Mouse (Mus musculus) embryonic facial prominence, embryonic 15.5 days (tissue): Measurements from ENCODE around the gene Klf13. TPM values are rescaled to one million over a fixed set of nuclear protein-coding genes. Genes with fewer than 3 reads are reported as not detected.

Source experiments
- ATAC-seq: fragments of 200-750 bp; cut with Nextera tagmentation; 2 replicates; pipeline ENCODE4 v1.8.0; 2017; ENCODE audit warnings: low read depth, moderate TSS enrichment; ENCODE audit not compliant: insufficient number of reproducible peaks, low FRiP score, low TSS enrichment
- H3K27ac ChIP-seq: fragments of 300-500 bp; sonication (generic); replicated peaks from 2 replicates; pipeline ENCODE4 v1.5.1; 2015; ENCODE audit warnings: mild to moderate bottlenecking, inconsistent platforms
- H3K27me3 ChIP-seq: fragments of 300-500 bp; sonication (generic); 2 replicates; pipeline ENCODE4 v1.6.1; 2015; ENCODE audit warnings: inconsistent platforms
- H3K36me3 ChIP-seq: fragments of 300-500 bp; sonication (generic); 2 replicates; pipeline ENCODE4 v1.6.1; 2015; ENCODE audit warnings: mild to moderate bottlenecking, inconsistent platforms
- H3K4me1 ChIP-seq: fragments of 300-500 bp; sonication (generic); 2 replicates; pipeline ENCODE4 v1.6.1; 2015; ENCODE audit warnings: inconsistent platforms
- H3K4me2 ChIP-seq: fragments of 300-500 bp; sonication (generic); replicated peaks from 2 replicates; pipeline ENCODE4 v1.6.1; 2015; ENCODE audit warnings: mild to moderate bottlenecking, inconsistent platforms
- H3K4me3 ChIP-seq: fragments of 300-500 bp; sonication (generic); replicated peaks from 2 replicates; pipeline ENCODE4 v1.5.1; 2015; ENCODE audit warnings: mild to moderate bottlenecking, inconsistent platforms
- H3K9ac ChIP-seq: fragments of 300-500 bp; sonication (generic); 2 replicates; pipeline ENCODE4 v1.6.1; 2015; ENCODE audit warnings: inconsistent platforms
- H3K9me3 ChIP-seq: fragments of 300-500 bp; sonication (generic); replicated peaks from 2 replicates; pipeline ENCODE4 v1.6.1; 2016; ENCODE audit warnings: inconsistent platforms
- WGBS: fragments of 180-500 bp; shearing (Covaris S2); methylation state at CpG from one replicate; pipeline ENCODE4 v1.1.7; 2015; 5-methylcytosine and 5-hydroxymethylcytosine counted together
- polyA plus RNA-seq: library from polyadenylated mRNA; unstranded; fragments of >200 nt; fragmentation: Nextera tagmentation; extraction: Ambion mirVana; gene quantifications from 2 replicates; pipeline ENCODE4 v1.2.1, GENCODE M21; 2015

The Klf13 gene
- 39.2 and 39.9 TPM in 2 replicates for polyA plus RNA-seq

- WGBS: under 1% methylated on average over 50 of the region's 50 CpGs
- peaks cover 32% of the 10 kb centered on the region for H3K4me1 ChIP-seq
- H3K27me3 ChIP-seq: no peaks in the 10 kb centered on the region
- peak within 1 kb of the TSS; percentile 99 for H3K27ac ChIP-seq
- ATAC-seq: peak; percentile 93
- H3K9me3 ChIP-seq: no peaks in the 10 kb centered on the region
- peak within 1 kb of the TSS; percentile 90 for H3K9ac ChIP-seq
- H3K36me3 ChIP-seq: no peaks in the 10 kb centered on the region
- H3K4me3 ChIP-seq: peak within 1 kb of the TSS; percentile 83
- peak within 1 kb of the TSS; percentile 91 for H3K4me2 ChIP-seq
These were observed at the start of gene Klf13 for GRCm38 (mm10) chr7:63938914-63939396. Gene Klf13 (minus strand): TSS chr7:63938915.

GRCm38 (mm10) chr7:63988391-63988790 is 49.7 kb upstream of the Klf13 start:
- no peaks in the 10 kb centered on the region for H3K27me3 ChIP-seq
- peaks cover 17% of the 10 kb centered on the region for H3K4me1 ChIP-seq
- no peak overlapping the region for H3K27ac ChIP-seq
- no peak overlapping the region for H3K4me3 ChIP-seq
- no peak for ATAC-seq
- H3K36me3 ChIP-seq: no peaks in the 10 kb centered on the region
- H3K9ac ChIP-seq: no peak overlapping the region
- 91% methylated on average over 2 of the region's 2 CpGs for WGBS
- no peaks in the 10 kb centered on the region for H3K9me3 ChIP-seq
- no peak overlapping the region for H3K4me2 ChIP-seq

- no peaks in the 10 kb centered on the region for H3K9me3 ChIP-seq
- no peaks in the 10 kb centered on the region for H3K27me3 ChIP-seq
- no peak overlapping the region for H3K4me3 ChIP-seq
- peak overlapping the region; percentile 65 for H3K27ac ChIP-seq
- H3K9ac ChIP-seq: no peak overlapping the region
- peak; percentile 82 for ATAC-seq
- H3K36me3 ChIP-seq: no peaks in the 10 kb centered on the region
- 16% methylated on average over 12 of the region's 12 CpGs for WGBS
- peaks cover 17% of the 10 kb centered on the region for H3K4me1 ChIP-seq
- peak overlapping the region; percentile 2; the same call in 1 of the 2 replicates for H3K4me2 ChIP-seq
These were observed 47.9 kb upstream of the Klf13 start for GRCm38 (mm10) chr7:63986407-63987182.

- peaks cover 17% of the 10 kb centered on the region for H3K4me1 ChIP-seq
- peak overlapping the region; percentile 65; the same call in 1 of the 2 replicates for H3K27ac ChIP-seq
- H3K4me2 ChIP-seq: no peak overlapping the region
- H3K9ac ChIP-seq: no peak overlapping the region
- no peak overlapping the region for H3K4me3 ChIP-seq
- no peaks in the 10 kb centered on the region for H3K27me3 ChIP-seq
- 63% methylated on average over 9 of the region's 9 CpGs for WGBS
- H3K36me3 ChIP-seq: no peaks in the 10 kb centered on the region
- no peaks in the 10 kb centered on the region for H3K9me3 ChIP-seq
- no peak for ATAC-seq
These were observed 47.1 kb upstream of the Klf13 start for GRCm38 (mm10) chr7:63985696-63986406.

GRCm38 (mm10) chr7:63985266-63985665 is 46.6 kb upstream of the Klf13 start:
- Histone ChIP-seq H3K4me2 (no peak overlapping the region), H3K4me3 (no peak overlapping the region), H3K9me3 (no peaks in the 10 kb centered on the region), H3K9ac (no peak overlapping the region), H3K36me3 (no peaks in the 10 kb centered on the region), H3K27ac (no peak overlapping the region), H3K27me3 (no peaks in the 10 kb centered on the region), H3K4me1 (peaks cover 17% of the 10 kb centered on the region)
- 78% methylated on average over 7 of the region's 7 CpGs for WGBS
- ATAC-seq: no peak

GRCm38 (mm10) chr7:63984329-63984728 is 45.6 kb upstream of the Klf13 start:
- Histone ChIP-seq H3K9me3 (no peaks in the 10 kb centered on the region), H3K4me3 (no peak overlapping the region), H3K9ac (no peak overlapping the region), H3K27me3 (no peaks in the 10 kb centered on the region), H3K27ac (no peak overlapping the region), H3K4me2 (no peak overlapping the region), H3K36me3 (no peaks in the 10 kb centered on the region), H3K4me1 (peaks cover 17% of the 10 kb centered on the region)
- ATAC-seq: no peak
- WGBS: 84% methylated on average over 2 of the region's 2 CpGs

- Histone ChIP-seq H3K4me3 (no peak overlapping the region), H3K27ac (no peak overlapping the region), H3K36me3 (no peaks in the 10 kb centered on the region), H3K9ac (no peak overlapping the region), H3K9me3 (no peaks in the 10 kb centered on the region), H3K4me1 (no peaks in the 10 kb centered on the region), H3K27me3 (no peaks in the 10 kb centered on the region), H3K4me2 (no peak overlapping the region)
- 82% methylated on average over 4 of the region's 4 CpGs for WGBS
- no peak for ATAC-seq
These were observed 38.9 kb upstream of the Klf13 start for GRCm38 (mm10) chr7:63977631-63978030.

- Histone ChIP-seq H3K9me3 (no peaks in the 10 kb centered on the region), H3K4me1 (no peaks in the 10 kb centered on the region), H3K27me3 (no peaks in the 10 kb centered on the region), H3K27ac (no peak overlapping the region), H3K4me2 (no peak overlapping the region), H3K4me3 (no peak overlapping the region), H3K36me3 (no peaks in the 10 kb centered on the region), H3K9ac (no peak overlapping the region)
- WGBS: 62% methylated on average over 4 of the region's 4 CpGs
- no peak for ATAC-seq
These were observed 32.3 kb upstream of the Klf13 start for GRCm38 (mm10) chr7:63970986-63971385.

GRCm38 (mm10) chr7:63969941-63970340 is 31.2 kb upstream of the Klf13 start:
- Histone ChIP-seq H3K4me2 (no peak overlapping the region), H3K4me3 (no peak overlapping the region), H3K4me1 (peaks cover 9% of the 10 kb centered on the region), H3K27me3 (no peaks in the 10 kb centered on the region), H3K27ac (no peak overlapping the region), H3K36me3 (no peaks in the 10 kb centered on the region), H3K9ac (no peak overlapping the region), H3K9me3 (no peaks in the 10 kb centered on the region)
- WGBS: 33% methylated on average over 3 of the region's 3 CpGs
- ATAC-seq: no peak

GRCm38 (mm10) chr7:63965635-63966418 is 27.1 kb upstream of the Klf13 start:
- Histone ChIP-seq H3K27me3 (no peaks in the 10 kb centered on the region), H3K27ac (peak overlapping the region; percentile 73), H3K9me3 (no peaks in the 10 kb centered on the region), H3K4me2 (no peak overlapping the region), H3K4me3 (no peak overlapping the region), H3K9ac (no peak overlapping the region), H3K4me1 (peaks cover 11% of the 10 kb centered on the region), H3K36me3 (no peaks in the 10 kb centered on the region)
- 53% methylated on average over 5 of the region's 5 CpGs for WGBS
- ATAC-seq: no peak

GRCm38 (mm10) chr7:63965135-63965534 is 26.4 kb upstream of the Klf13 start:
- Histone ChIP-seq H3K27me3 (no peaks in the 10 kb centered on the region), H3K9ac (no peak overlapping the region), H3K4me3 (no peak overlapping the region), H3K4me1 (peaks cover 11% of the 10 kb centered on the region), H3K36me3 (no peaks in the 10 kb centered on the region), H3K27ac (peak overlapping the region; percentile 73), H3K9me3 (no peaks in the 10 kb centered on the region), H3K4me2 (no peak overlapping the region)
- WGBS: 55% methylated on average over 2 of the region's 2 CpGs
- ATAC-seq: peak; percentile 81
